Mouse (Mus musculus) ES-Bruce4 (cell line): Measurements from ENCODE around the gene Atp2b4.

Source experiments
- CTCF ChIP-seq: IDR thresholded peaks from one replicate; pipeline ENCODE4 v1.8.1; 2011; ENCODE audit warnings: low read depth, low read length
- EP300 ChIP-seq: IDR thresholded peaks from 2 replicates; pipeline ENCODE4 v1.6.1; 2011; ENCODE audit warnings: low read depth, low read length; ENCODE audit not compliant: insufficient read depth
- POLR2A ChIP-seq: IDR thresholded peaks from one replicate; pipeline ENCODE4 v1.8.1; 2011; ENCODE audit warnings: low read length; ENCODE audit not compliant: insufficient read depth

- no peak for TF ChIP-seq POLR2A
- TF ChIP-seq CTCF, result no peak
- peak; percentile 71; the same call in 1 of the 2 replicates for TF ChIP-seq EP300
These were observed 129.0 kb downstream of the Atp2b4 start for GRCm38 (mm10) chr1:133671801-133672200.
